Mouse (Mus musculus) limb, embryonic 12.5 days (tissue): ENCODE measurements around the gene Proser3. TPM values are rescaled to one million over a fixed set of nuclear protein-coding genes. Genes with fewer than 3 reads are reported as not detected.

ENCODE experiments used
- ATAC-seq: fragments of 200-750 bp; cut with Nextera tagmentation; 2 replicates; pipeline ENCODE4 v1.8.0; 2017; ENCODE audit warnings: low read depth, moderate TSS enrichment; ENCODE audit not compliant: insufficient number of reproducible peaks, insufficient read depth, low FRiP score, low TSS enrichment
- H3K27ac ChIP-seq: fragments of 300-500 bp; sonication (generic); 2 replicates; pipeline ENCODE4 v1.5.1; 2016; ENCODE audit warnings: mild to moderate bottlenecking, moderate library complexity
- H3K27me3 ChIP-seq: fragments of 300-500 bp; sonication (generic); 2 replicates; pipeline ENCODE4 v1.6.1; 2016; ENCODE audit warnings: mild to moderate bottlenecking, moderate library complexity
- H3K36me3 ChIP-seq: fragments of 300-500 bp; sonication (generic); 2 replicates; pipeline ENCODE4 v1.6.1; 2016; ENCODE audit warnings: mild to moderate bottlenecking, moderate library complexity
- H3K4me1 ChIP-seq: fragments of 300-500 bp; sonication (generic); replicated peaks from 2 replicates; pipeline ENCODE4 v1.6.1; 2016
- H3K4me2 ChIP-seq: fragments of 300-500 bp; sonication (generic); 2 replicates; pipeline ENCODE4 v1.6.1; 2016; ENCODE audit warnings: mild to moderate bottlenecking, moderate library complexity
- H3K4me3 ChIP-seq: fragments of 300-500 bp; sonication (generic); replicated peaks from 2 replicates; pipeline ENCODE4 v1.5.1; 2016; ENCODE audit warnings: mild to moderate bottlenecking
- H3K9ac ChIP-seq: fragments of 300-500 bp; sonication (generic); replicated peaks from 2 replicates; pipeline ENCODE4 v1.6.1; 2016; ENCODE audit warnings: mild to moderate bottlenecking, moderate library complexity
- H3K9me3 ChIP-seq: fragments of 300-500 bp; sonication (generic); 2 replicates; pipeline ENCODE4 v1.6.1; 2016; ENCODE audit warnings: mild to moderate bottlenecking, moderate library complexity
- WGBS: fragments of 180-500 bp; shearing (Covaris S2); methylation state at CpG from one replicate; pipeline ENCODE4 v1.1.7; 2016; 5-methylcytosine and 5-hydroxymethylcytosine counted together
- polyA plus RNA-seq: library from polyadenylated mRNA; unstranded; fragments of >200 nt; fragmentation: Nextera tagmentation; extraction: Ambion mirVana; gene quantifications from 2 replicates; pipeline ENCODE4 v1.2.1, GENCODE M21; 2016

Proser3 gene
- polyA plus RNA-seq, 1 experiment from 2014 or later = 15.3 TPM

- ATAC-seq = no peak
- WGBS = 92% methylated on average over 5 of the region's 5 CpGs
- H3K27me3 ChIP-seq = no peaks in the 10 kb centered on the region
Observed at GRCm38 (mm10) chr7:30572389-30572788, 20.3 kb upstream of the Proser3 start.

GRCm38 (mm10) chr7:30567555-30567954, 15.5 kb upstream of the Proser3 start:
- no peak overlapping the region for H3K9ac ChIP-seq
- peaks cover 75% of the 10 kb centered on the region for H3K36me3 ChIP-seq
- H3K4me1 ChIP-seq = peaks cover 7% of the 10 kb centered on the region
- 88% methylated on average over 11 of the region's 11 CpGs for WGBS
- no peak overlapping the region for H3K27ac ChIP-seq
- no peak overlapping the region for H3K4me2 ChIP-seq
- H3K27me3 ChIP-seq = no peaks in the 10 kb centered on the region
- no peak overlapping the region for H3K4me3 ChIP-seq
- ATAC-seq = no peak
- H3K9me3 ChIP-seq = no peaks in the 10 kb centered on the region

More at GRCm38 (mm10) chr7:30572389-30572788, 20.3 kb upstream of the Proser3 start:
- no peak overlapping the region for H3K27ac ChIP-seq
- H3K4me2 ChIP-seq = no peak overlapping the region
- H3K4me1 ChIP-seq = no peaks in the 10 kb centered on the region
- H3K9ac ChIP-seq = no peak overlapping the region
- no peak overlapping the region for H3K4me3 ChIP-seq
- H3K9me3 ChIP-seq = no peaks in the 10 kb centered on the region
- peaks cover 97% of the 10 kb centered on the region for H3K36me3 ChIP-seq

GRCm38 (mm10) chr7:30566033-30566432, 13.9 kb upstream of the Proser3 start:
- peaks cover 15% of the 10 kb centered on the region for H3K4me1 ChIP-seq
- no peak for ATAC-seq
- no peak overlapping the region for H3K4me3 ChIP-seq
- H3K27ac ChIP-seq = no peak overlapping the region
- H3K27me3 ChIP-seq = no peaks in the 10 kb centered on the region
- no peaks in the 10 kb centered on the region for H3K9me3 ChIP-seq
- WGBS = 89% methylated on average over 9 of the region's 9 CpGs
- no peak overlapping the region for H3K4me2 ChIP-seq
- peaks cover 60% of the 10 kb centered on the region for H3K36me3 ChIP-seq
- H3K9ac ChIP-seq = no peak overlapping the region

GRCm38 (mm10) chr7:30564970-30565571, 13.0 kb upstream of the Proser3 start, which contains the start of gene Igflr1:
TSS of gene Igflr1 (plus strand) at chr7:30565427.
- peak within 1 kb of the TSS; percentile 75 for H3K4me3 ChIP-seq
- peaks cover 15% of the 10 kb centered on the region for H3K4me1 ChIP-seq
- WGBS = 94% methylated on average over 12 of the region's 12 CpGs
- H3K9ac ChIP-seq = peak within 1 kb of the TSS; percentile 77; the same call in 1 of the 2 replicates
- peaks cover 50% of the 10 kb centered on the region for H3K36me3 ChIP-seq
- no peak for ATAC-seq
- peak within 1 kb of the TSS; percentile 59 for H3K4me2 ChIP-seq
- no peak within 1 kb of the TSS for H3K27ac ChIP-seq
- no peaks in the 10 kb centered on the region for H3K27me3 ChIP-seq
- no peaks in the 10 kb centered on the region for H3K9me3 ChIP-seq

DNA sequence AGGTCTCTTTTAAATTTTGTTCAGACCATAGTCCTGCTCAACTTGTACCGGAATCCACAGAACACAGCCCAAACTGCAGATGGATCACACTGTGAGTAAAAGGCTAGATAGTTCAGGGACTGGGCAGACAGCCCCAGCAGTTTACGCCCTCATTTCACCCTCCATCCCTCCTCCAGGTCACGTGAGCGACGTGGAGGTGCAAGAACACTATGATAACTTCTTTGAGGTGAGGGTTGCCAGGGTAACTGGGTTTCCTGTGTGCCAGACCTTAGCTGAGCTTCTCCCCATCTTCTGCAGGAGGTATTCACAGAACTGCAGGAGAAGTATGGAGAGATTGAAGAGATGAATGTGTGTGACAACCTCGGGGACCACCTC, 11.8 kb upstream of the Proser3 start:
- peak overlapping the region; percentile 59 for H3K4me2 ChIP-seq
- no peaks in the 10 kb centered on the region for H3K9me3 ChIP-seq
- peak overlapping the region; percentile 77 for H3K9ac ChIP-seq
- ATAC-seq = no peak
- H3K4me1 ChIP-seq = peaks cover 16% of the 10 kb centered on the region
- 24% methylated on average over 6 of the region's 6 CpGs for WGBS
- no peaks in the 10 kb centered on the region for H3K27me3 ChIP-seq
- peaks cover 38% of the 10 kb centered on the region for H3K36me3 ChIP-seq
- peak overlapping the region; percentile 96 for H3K27ac ChIP-seq
- H3K4me3 ChIP-seq = peak overlapping the region; percentile 75

GRCm38 (mm10) chr7:30563117-30563905, 11.2 kb upstream of the Proser3 start, which contains the start of the genes U2af1l4, Gm49396 and Psenen:
TSS of gene U2af1l4 (plus strand) at chr7:30563301.
TSS of gene Gm49396 (plus strand) at chr7:30563344.
TSS of gene Psenen (minus strand) at chr7:30563627.
- Histone ChIP-seq H3K4me1 (peaks cover 22% of the 10 kb centered on the region), H3K36me3 (peaks cover 32% of the 10 kb centered on the region), H3K4me2 (peak within 1 kb of the TSS; percentile 71), H3K4me3 (peak within 1 kb of the TSS; percentile 75), H3K9me3 (no peaks in the 10 kb centered on the region), H3K27me3 (no peaks in the 10 kb centered on the region), H3K9ac (peak within 1 kb of the TSS; percentile 77), H3K27ac (peak within 1 kb of the TSS; percentile 96)
- peak; percentile 80 for ATAC-seq
- WGBS = under 1% methylated on average over 45 of the region's 45 CpGs

- no peaks in the 10 kb centered on the region for H3K27me3 ChIP-seq
- peak overlapping the region; percentile 65 for H3K9ac ChIP-seq
- H3K27ac ChIP-seq = peak overlapping the region; percentile 75
- H3K36me3 ChIP-seq = peaks cover 30% of the 10 kb centered on the region
- peaks cover 27% of the 10 kb centered on the region for H3K4me1 ChIP-seq
- H3K4me3 ChIP-seq = peak overlapping the region; percentile 75
- H3K4me2 ChIP-seq = peak overlapping the region; percentile 71
- ATAC-seq = no peak
- no peaks in the 10 kb centered on the region for H3K9me3 ChIP-seq
- WGBS = 2% methylated on average over 27 of the region's 27 CpGs
Observed at GRCm38 (mm10) chr7:30562526-30563116, 10.5 kb upstream of the Proser3 start.

DNA sequence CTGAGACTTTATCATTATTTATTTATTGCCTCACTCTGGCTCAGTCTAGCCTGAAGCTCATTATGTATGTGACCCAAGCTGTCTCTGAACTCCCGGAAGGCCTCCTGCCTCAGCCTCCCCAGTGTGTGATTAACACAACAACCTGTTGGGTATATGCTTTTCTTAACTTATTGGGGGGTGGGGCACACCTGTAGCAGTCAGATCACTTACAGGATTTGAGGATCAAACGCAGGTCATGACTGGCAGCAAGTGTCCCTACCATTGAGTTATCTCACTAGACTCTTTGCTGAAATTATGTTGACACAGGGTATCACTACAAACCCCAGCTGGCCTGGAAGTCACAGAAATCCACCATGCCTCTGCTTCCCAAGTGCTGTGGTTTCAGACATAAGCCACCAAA, 8.2 kb upstream of the Proser3 start:
- Histone ChIP-seq H3K9ac (no peak overlapping the region), H3K4me1 (peaks cover 27% of the 10 kb centered on the region), H3K4me2 (peak overlapping the region; percentile 93), H3K4me3 (no peak overlapping the region), H3K36me3 (peaks cover 30% of the 10 kb centered on the region), H3K9me3 (no peaks in the 10 kb centered on the region), H3K27ac (no peak overlapping the region), H3K27me3 (no peaks in the 10 kb centered on the region)
- 69% methylated on average over 2 of the region's 2 CpGs for WGBS
- ATAC-seq = no peak

DNA sequence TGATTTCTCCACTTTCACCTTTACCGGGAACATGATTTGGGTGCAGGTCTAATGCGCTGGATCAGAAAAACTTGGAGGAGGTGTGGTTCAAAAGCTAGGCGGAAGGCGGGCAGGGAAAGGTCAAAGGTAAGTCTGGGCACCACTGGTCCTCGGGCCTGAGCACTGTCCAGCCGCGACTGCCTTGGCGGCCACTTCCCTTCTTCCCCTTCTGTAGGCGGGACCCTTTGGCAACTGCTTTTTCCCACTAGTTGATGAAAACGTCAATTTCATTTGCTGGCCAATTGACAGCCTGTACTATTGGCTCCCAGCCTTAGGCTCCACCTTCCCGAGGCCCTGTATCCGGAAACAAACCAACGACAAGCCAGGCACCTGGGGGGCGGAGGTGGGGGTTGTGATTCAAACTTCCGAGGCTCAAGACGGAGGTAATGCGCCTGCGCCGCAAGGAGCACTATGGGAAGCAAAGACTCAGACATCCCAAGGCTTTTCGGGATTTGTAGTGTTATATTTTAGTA, 7.4 kb upstream of the Proser3 start, which contains the start of gene Lin37:
Gene Lin37 (minus strand): TSS at position 396 of the 512 bp plus-strand sequence.
- Histone ChIP-seq H3K4me1 (peaks cover 27% of the 10 kb centered on the region), H3K9me3 (no peaks in the 10 kb centered on the region), H3K27me3 (no peaks in the 10 kb centered on the region), H3K27ac (peak within 1 kb of the TSS; percentile 14; the same call in 1 of the 2 replicates), H3K36me3 (peaks cover 33% of the 10 kb centered on the region), H3K4me3 (peak within 1 kb of the TSS; percentile 64), H3K9ac (peak within 1 kb of the TSS; percentile 67), H3K4me2 (peak within 1 kb of the TSS; percentile 93)
- under 1% methylated on average over 20 of the region's 20 CpGs for WGBS
- ATAC-seq = peak; percentile 77

- Histone ChIP-seq H3K27me3 (no peaks in the 10 kb centered on the region), H3K4me3 (peak overlapping the region; percentile 64), H3K4me2 (peak overlapping the region; percentile 93), H3K9me3 (no peaks in the 10 kb centered on the region), H3K4me1 (peaks cover 24% of the 10 kb centered on the region), H3K27ac (peak overlapping the region; percentile 14; the same call in 1 of the 2 replicates), H3K36me3 (peaks cover 39% of the 10 kb centered on the region), H3K9ac (peak overlapping the region; percentile 67)
- ATAC-seq = no peak
- WGBS = 16% methylated on average over 12 of the region's 12 CpGs
Observed at GRCm38 (mm10) chr7:30558656-30559442, 6.8 kb upstream of the Proser3 start.
